8 mouse cellular contexts compared by ENCODE assay signal in genomic region chr9:44287003-44287400, GRCm38 (mm10). TPM values are rescaled to one million over a fixed set of nuclear protein-coding genes. Genes with fewer than 3 reads are reported as not detected.
A peak's percentile ranks its signal among the peaks of the same experiment; 100 is the strongest.
DNase-seq lines count a peak whose midpoint lies in the region; ATAC-seq and TF ChIP-seq lines count a peak whose summit lies in the region.

No protein-coding gene starts in this region.

- ATAC-seq in kidney, postnatal 0 days (replicated peaks; ENCODE audit: low FRiP score, low read depth): no peak
- ATAC-seq in embryonic facial prominence, embryonic 12.5 days (ENCODE audit: insufficient number of reproducible peaks, insufficient read depth, low FRiP score, low TSS enrichment): peak; percentile 37; the same call in 1 of the 2 replicates
- ATAC-seq in intestine, embryonic 16.5 days: 0 out of 2 replicates have a peak, but pooled peaks have one; percentile 5
- 0 out of 2 replicates have a peak, but pooled peaks have one; percentile 9 for ATAC-seq in neural tube, embryonic 12.5 days (ENCODE audit: low FRiP score, low read depth)

- H3K9ac ChIP-seq in kidney, postnatal 0 days (ENCODE audit: low read depth, low read length): peak overlapping the region; percentile 61
- peak overlapping the region; percentile 76 for H3K9ac ChIP-seq in embryonic facial prominence, embryonic 12.5 days
- peak overlapping the region; percentile 65 for H3K9ac ChIP-seq in intestine, embryonic 16.5 days (ENCODE audit: low read depth, low read length)
- H3K9ac ChIP-seq in neural tube, embryonic 12.5 days: peak overlapping the region; percentile 85

- peaks cover 4% of the 10 kb centered on the region; the same call in 1 of the 2 replicates for H3K4me1 ChIP-seq in kidney, postnatal 0 days (replicated peaks; ENCODE audit: insufficient read depth, low read length)
- H3K4me1 ChIP-seq in embryonic facial prominence, embryonic 12.5 days: peaks cover 17% of the 10 kb centered on the region
- H3K4me1 ChIP-seq in intestine, embryonic 16.5 days (ENCODE audit: control insufficient read depth, insufficient read depth, low read length): peaks cover 17% of the 10 kb centered on the region
- H3K4me1 ChIP-seq in neural tube, embryonic 12.5 days: peaks cover 35% of the 10 kb centered on the region

- no peaks in the 10 kb centered on the region for H3K9me3 ChIP-seq in kidney, postnatal 0 days (replicated peaks; ENCODE audit: low read length)
- no peaks in the 10 kb centered on the region for H3K9me3 ChIP-seq in embryonic facial prominence, embryonic 12.5 days
- no peaks in the 10 kb centered on the region; the same call in 1 of the 2 replicates for H3K9me3 ChIP-seq in intestine, embryonic 16.5 days (ENCODE audit: control insufficient read depth, low read length)
- H3K9me3 ChIP-seq in neural tube, embryonic 12.5 days: no peaks in the 10 kb centered on the region

- H3K4me2 ChIP-seq in kidney, postnatal 0 days (ENCODE audit: low read length): peak overlapping the region; percentile 95
- H3K4me2 ChIP-seq in embryonic facial prominence, embryonic 12.5 days (replicated peaks): peak overlapping the region; percentile 92
- H3K4me2 ChIP-seq in intestine, embryonic 16.5 days (ENCODE audit: low read depth, low read length): peak overlapping the region; percentile 89
- H3K4me2 ChIP-seq in neural tube, embryonic 12.5 days (replicated peaks): peak overlapping the region; percentile 76

- no peak for DNase-seq in kidney, postnatal 0 days (ENCODE audit: low spot score)
- no peak for DNase-seq in kidney, adult 11 months
- DNase-seq in thymus, postnatal 0 days (ENCODE audit: low spot score): no peak
- DNase-seq in frontal cortex, postnatal 10 days (ENCODE audit: low spot score in 2 of 2): no peak
- no peak for DNase-seq in frontal cortex, postnatal 25 days (ENCODE audit: low spot score in 2 of 2)

- H3K27me3 ChIP-seq in kidney, postnatal 0 days (ENCODE audit: insufficient read depth, low read length): no peaks in the 10 kb centered on the region
- H3K27me3 ChIP-seq in embryonic facial prominence, embryonic 12.5 days: peaks cover 39% of the 10 kb centered on the region
- 0 out of 2 replicates have a peak, but pooled peaks cover 3% of the 10 kb centered on the region for H3K27me3 ChIP-seq in intestine, embryonic 16.5 days (replicated peaks; ENCODE audit: control insufficient read depth, insufficient read depth, low read length)
- H3K27me3 ChIP-seq in neural tube, embryonic 12.5 days (replicated peaks): peaks cover 14% of the 10 kb centered on the region

- H3K4me3 ChIP-seq in kidney, postnatal 0 days (replicated peaks; ENCODE audit: low read depth, low read length): peak overlapping the region; percentile 57
- peak overlapping the region; percentile 74 for H3K4me3 ChIP-seq in embryonic facial prominence, embryonic 12.5 days
- H3K4me3 ChIP-seq in intestine, embryonic 16.5 days (ENCODE audit: low read length): peak overlapping the region; percentile 51
- H3K4me3 ChIP-seq in neural tube, embryonic 12.5 days: peak overlapping the region; percentile 73

- no peak overlapping the region for H3K27ac ChIP-seq in kidney, postnatal 0 days
- no peak overlapping the region for H3K27ac ChIP-seq in embryonic facial prominence, embryonic 12.5 days
- H3K27ac ChIP-seq in intestine, embryonic 16.5 days (ENCODE audit: low read length): no peak overlapping the region
- no peak overlapping the region for H3K27ac ChIP-seq in neural tube, embryonic 12.5 days

- WGBS in kidney, postnatal 0 days: 14% methylated on average over 11 of the region's 11 CpGs
- WGBS in embryonic facial prominence, embryonic 12.5 days: 6% methylated on average over 11 of the region's 11 CpGs
- 22% methylated on average over 11 of the region's 11 CpGs for WGBS in intestine, embryonic 16.5 days
- 5% methylated on average over 11 of the region's 11 CpGs for WGBS in neural tube, embryonic 12.5 days

- no peak for TF ChIP-seq CTCF in kidney, postnatal 0 days (IDR thresholded peaks at IDR 0.05; ENCODE audit: low read depth)

- no peaks in the 10 kb centered on the region for H3K36me3 ChIP-seq in kidney, postnatal 0 days (ENCODE audit: insufficient read depth, low read length)
- peaks cover 16% of the 10 kb centered on the region for H3K36me3 ChIP-seq in embryonic facial prominence, embryonic 12.5 days
- 0 out of 2 replicates have a peak, but pooled peaks cover 3% of the 10 kb centered on the region for H3K36me3 ChIP-seq in intestine, embryonic 16.5 days (ENCODE audit: control insufficient read depth, insufficient read depth, low read length)
- H3K36me3 ChIP-seq in neural tube, embryonic 12.5 days: peaks cover 14% of the 10 kb centered on the region

RNA-seq across cellular contexts. Expression of gene Abcg4, which starts 1.4 kb away (rescaled TPM):
- 1.0 and 1.6 TPM in 2 replicates for polyA plus RNA-seq in kidney, postnatal 0 days (2015; fragmentation: Nextera tagmentation; extraction: Ambion mirVana)
- polyA plus RNA-seq in embryonic facial prominence, embryonic 12.5 days (2016; fragmentation: Nextera tagmentation; extraction: Ambion mirVana): 5.9 and 6.4 TPM in 2 replicates
- polyA plus RNA-seq in intestine, embryonic 16.5 days (2015; fragmentation: Nextera tagmentation; extraction: Ambion mirVana): 2.6 and 3.0 TPM in 2 replicates
- polyA plus RNA-seq in neural tube, embryonic 12.5 days (2016; fragmentation: Nextera tagmentation; extraction: Ambion mirVana): 12.2 and 13.8 TPM in 2 replicates
- 0.09 and 0.12 TPM in 2 replicates for polyA plus RNA-seq in thymus, postnatal 0 days (2015; fragmentation: Nextera tagmentation; extraction: Ambion mirVana)

RNA-seq across cellular contexts. Expression of gene Hinfp, which starts 18.5 kb away (rescaled TPM):
- polyA plus RNA-seq in kidney, postnatal 0 days (2015; fragmentation: Nextera tagmentation; extraction: Ambion mirVana): 14.9 and 18.5 TPM in 2 replicates
- 26.5 and 28.5 TPM in 2 replicates for polyA plus RNA-seq in embryonic facial prominence, embryonic 12.5 days (2016; fragmentation: Nextera tagmentation; extraction: Ambion mirVana)
- polyA plus RNA-seq in intestine, embryonic 16.5 days (2015; fragmentation: Nextera tagmentation; extraction: Ambion mirVana): 17.8 and 19.4 TPM in 2 replicates
- 31.2 and 33.5 TPM in 2 replicates for polyA plus RNA-seq in neural tube, embryonic 12.5 days (2016; fragmentation: Nextera tagmentation; extraction: Ambion mirVana)
- polyA plus RNA-seq in thymus, postnatal 0 days (2015; fragmentation: Nextera tagmentation; extraction: Ambion mirVana): 22.4 and 22.6 TPM in 2 replicates

RNA-seq across cellular contexts. Expression of gene Nlrx1, which starts 18.6 kb away (rescaled TPM):
- polyA plus RNA-seq in kidney, postnatal 0 days (2015; fragmentation: Nextera tagmentation; extraction: Ambion mirVana): 6.8 and 7.2 TPM in 2 replicates
- 6.2 and 7.1 TPM in 2 replicates for polyA plus RNA-seq in embryonic facial prominence, embryonic 12.5 days (2016; fragmentation: Nextera tagmentation; extraction: Ambion mirVana)
- 5.4 and 5.5 TPM in 2 replicates for polyA plus RNA-seq in intestine, embryonic 16.5 days (2015; fragmentation: Nextera tagmentation; extraction: Ambion mirVana)
- 3.7 and 3.8 TPM in 2 replicates for polyA plus RNA-seq in neural tube, embryonic 12.5 days (2016; fragmentation: Nextera tagmentation; extraction: Ambion mirVana)
- 5.9 and 6.3 TPM in 2 replicates for polyA plus RNA-seq in thymus, postnatal 0 days (2015; fragmentation: Nextera tagmentation; extraction: Ambion mirVana)

RNA-seq across cellular contexts. Expression of gene C2cd2l, which starts 33.1 kb away (rescaled TPM):
- polyA plus RNA-seq in kidney, postnatal 0 days (2015; fragmentation: Nextera tagmentation; extraction: Ambion mirVana): 11.6 and 13.0 TPM in 2 replicates
- 8.5 and 9.4 TPM in 2 replicates for polyA plus RNA-seq in embryonic facial prominence, embryonic 12.5 days (2016; fragmentation: Nextera tagmentation; extraction: Ambion mirVana)
- 15.3 and 16.5 TPM in 2 replicates for polyA plus RNA-seq in intestine, embryonic 16.5 days (2015; fragmentation: Nextera tagmentation; extraction: Ambion mirVana)
- polyA plus RNA-seq in neural tube, embryonic 12.5 days (2016; fragmentation: Nextera tagmentation; extraction: Ambion mirVana): 25.3 and 26.9 TPM in 2 replicates
- 11.0 and 11.2 TPM in 2 replicates for polyA plus RNA-seq in thymus, postnatal 0 days (2015; fragmentation: Nextera tagmentation; extraction: Ambion mirVana)

RNA-seq across cellular contexts. Expression of gene Pdzd3, which starts 35.7 kb away (rescaled TPM):
- 16.0 and 16.7 TPM in 2 replicates for polyA plus RNA-seq in kidney, postnatal 0 days (2015; fragmentation: Nextera tagmentation; extraction: Ambion mirVana)
- polyA plus RNA-seq in embryonic facial prominence, embryonic 12.5 days (2016; fragmentation: Nextera tagmentation; extraction: Ambion mirVana): 0.12 TPM in 1 of 2 replicates, not detected in the other
- 22.2 and 28.5 TPM in 2 replicates for polyA plus RNA-seq in intestine, embryonic 16.5 days (2015; fragmentation: Nextera tagmentation; extraction: Ambion mirVana)
- polyA plus RNA-seq in neural tube, embryonic 12.5 days (2016; fragmentation: Nextera tagmentation; extraction: Ambion mirVana): 0.09 and 0.14 TPM in 2 replicates
- 0.45 and 0.49 TPM in 2 replicates for polyA plus RNA-seq in thymus, postnatal 0 days (2015; fragmentation: Nextera tagmentation; extraction: Ambion mirVana)
